Mouse (Mus musculus): ENCODE data around the gene Olfr891. TPM values are rescaled to one million over a fixed set of nuclear protein-coding genes. Genes with fewer than 3 reads are reported as not detected.
"Not testable (repeated sequence)": the region's sequence is repeated elsewhere in the genome, so short reads cannot be mapped to it uniquely, and the experiment has no call there.

The Olfr891 gene
- polyA plus RNA-seq (2015; fragmentation: Nextera tagmentation; extraction: Ambion mirVana), result not detected in 2 replicates

- H3K4me2 ChIP-seq, result no peak within 1 kb of the TSS
- H3K27me3 ChIP-seq, result no peaks in the 10 kb centered on the region
- H3K9ac ChIP-seq, result no peak within 1 kb of the TSS
- H3K4me3 ChIP-seq, result no peak within 1 kb of the TSS
- 67% methylated on average over 1 of the region's 1 CpGs for WGBS
- no peaks in the 10 kb centered on the region for H3K36me3 ChIP-seq
- H3K9me3 ChIP-seq (replicated peaks), result no peaks in the 10 kb centered on the region; the same call in 1 of the 2 replicates
- H3K27ac ChIP-seq, result no peak within 1 kb of the TSS
- no peak for ATAC-seq (replicated peaks; ENCODE audit: insufficient number of reproducible peaks, insufficient read depth, low FRiP score, low read depth)
- H3K4me1 ChIP-seq (replicated peaks), result no peaks in the 10 kb centered on the region
These were observed at the start of gene Olfr891 for GRCm38 (mm10) chr9:38180721-38181120. TSS of gene Olfr891 (minus strand) at chr9:38180821.

GRCm38 (mm10) chr9:38217755-38218154, 37.1 kb upstream of the Olfr891 start, which contains the start of gene Olfr894:
TSS of gene Olfr894 (plus strand) at chr9:38218055.
- H3K4me3 ChIP-seq, result no peak within 1 kb of the TSS
- no peaks in the 10 kb centered on the region for H3K36me3 ChIP-seq
- no peak within 1 kb of the TSS for H3K4me2 ChIP-seq
- H3K27me3 ChIP-seq, result no peaks in the 10 kb centered on the region
- no peak within 1 kb of the TSS for H3K27ac ChIP-seq
- no peak for ATAC-seq (replicated peaks; ENCODE audit: insufficient number of reproducible peaks, insufficient read depth, low FRiP score, low read depth)
- H3K4me1 ChIP-seq (replicated peaks), result no peaks in the 10 kb centered on the region
- H3K9me3 ChIP-seq (replicated peaks), result no peaks in the 10 kb centered on the region
- H3K9ac ChIP-seq, result no peak within 1 kb of the TSS

DNA sequence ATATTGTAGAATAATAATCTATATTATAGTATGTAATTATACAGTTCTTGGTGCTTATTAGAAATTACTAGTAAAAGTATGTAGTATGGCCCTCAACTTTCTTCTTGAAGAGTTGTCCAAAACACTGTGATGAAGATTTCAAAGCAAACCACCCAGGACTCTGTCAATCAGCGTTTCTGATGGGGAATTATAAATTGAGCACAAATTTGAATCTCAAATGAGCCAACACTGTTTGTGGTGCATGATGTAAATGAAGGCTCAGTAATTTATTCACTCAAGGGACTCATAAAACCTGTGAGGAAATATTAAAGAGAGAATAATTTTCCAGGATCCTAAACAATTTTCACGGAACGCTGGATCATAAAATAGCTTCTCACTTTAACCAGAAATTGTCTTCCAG, 27.4 kb upstream of the Olfr891 start, which contains the start of gene Olfr893:
Gene Olfr893, plus strand, starts transcription at position 301 of the 400 bp plus-strand sequence.
- no peak within 1 kb of the TSS for H3K27ac ChIP-seq
- H3K36me3 ChIP-seq, result no peaks in the 10 kb centered on the region
- H3K9ac ChIP-seq, result no peak within 1 kb of the TSS
- H3K4me3 ChIP-seq, result no peak within 1 kb of the TSS
- ATAC-seq (replicated peaks; ENCODE audit: insufficient number of reproducible peaks, insufficient read depth, low FRiP score, low read depth), result no peak
- WGBS, result 71% methylated on average over 3 of the region's 3 CpGs
- H3K9me3 ChIP-seq (replicated peaks), result no peaks in the 10 kb centered on the region
- H3K4me1 ChIP-seq (replicated peaks), result no peaks in the 10 kb centered on the region
- no peak within 1 kb of the TSS for H3K4me2 ChIP-seq
- H3K27me3 ChIP-seq, result no peaks in the 10 kb centered on the region

GRCm38 (mm10) chr9:38168341-38168740, 12.3 kb downstream of the Olfr891 start:
- not testable (repeated sequence) for H3K4me2 ChIP-seq; H3K4me1 ChIP-seq (replicated peaks); ATAC-seq (replicated peaks; ENCODE audit: insufficient number of reproducible peaks, insufficient read depth, low FRiP score, low read depth); H3K9ac ChIP-seq; H3K27ac ChIP-seq; H3K9me3 ChIP-seq (replicated peaks); H3K36me3 ChIP-seq; H3K27me3 ChIP-seq; H3K4me3 ChIP-seq
- WGBS, result 40% methylated on average over 2 of the region's 2 CpGs

GRCm38 (mm10) chr9:38142217-38142616, 38.4 kb downstream of the Olfr891 start, which contains the start of gene Olfr890:
TSS of gene Olfr890 (plus strand) at chr9:38142517.
- Histone ChIP-seq H3K9ac (no peak within 1 kb of the TSS), H3K4me3 (no peak within 1 kb of the TSS), H3K4me2 (no peak within 1 kb of the TSS), H3K36me3 (no peaks in the 10 kb centered on the region), H3K27me3 (no peaks in the 10 kb centered on the region), H3K27ac (no peak within 1 kb of the TSS), H3K4me1 (replicated peaks) (no peaks in the 10 kb centered on the region), H3K9me3 (replicated peaks) (no peaks in the 10 kb centered on the region)
- ATAC-seq (replicated peaks; ENCODE audit: insufficient number of reproducible peaks, insufficient read depth, low FRiP score, low read depth), result no peak

Other genes starting within 250 kb of the Olfr891 start
- not detected in 2 replicates for gene Olfr881, start 189.0 kb downstream of the Olfr891 start, polyA plus RNA-seq (2015; fragmentation: Nextera tagmentation; extraction: Ambion mirVana)
- gene Olfr883, start 155.0 kb downstream of the Olfr891 start, polyA plus RNA-seq (2015; fragmentation: Nextera tagmentation; extraction: Ambion mirVana), result not detected in 2 replicates
- not detected in 2 replicates for gene Olfr884, start 134.3 kb downstream of the Olfr891 start, polyA plus RNA-seq (2015; fragmentation: Nextera tagmentation; extraction: Ambion mirVana)
- not detected in 2 replicates for gene Olfr885, start 119.5 kb downstream of the Olfr891 start, polyA plus RNA-seq (2015; fragmentation: Nextera tagmentation; extraction: Ambion mirVana)
- gene Olfr887, start 96.7 kb downstream of the Olfr891 start, polyA plus RNA-seq (2015; fragmentation: Nextera tagmentation; extraction: Ambion mirVana), result not detected in 2 replicates
- gene Olfr888, start 72.7 kb downstream of the Olfr891 start, polyA plus RNA-seq (2015; fragmentation: Nextera tagmentation; extraction: Ambion mirVana), result not detected in 2 replicates
- 0.03 TPM in 1 of 2 replicates, not detected in the other for gene Olfr889, start 65.6 kb downstream of the Olfr891 start, polyA plus RNA-seq (2015; fragmentation: Nextera tagmentation; extraction: Ambion mirVana)
- gene Olfr890, start 38.3 kb downstream of the Olfr891 start, polyA plus RNA-seq (2015; fragmentation: Nextera tagmentation; extraction: Ambion mirVana), result not detected in 2 replicates
- not detected in 2 replicates for gene Olfr893, start 27.5 kb upstream of the Olfr891 start, polyA plus RNA-seq (2015; fragmentation: Nextera tagmentation; extraction: Ambion mirVana)
- not detected in 2 replicates for gene Olfr894, start 37.2 kb upstream of the Olfr891 start, polyA plus RNA-seq (2015; fragmentation: Nextera tagmentation; extraction: Ambion mirVana)
- not detected in 2 replicates for gene Olfr143, start 72.0 kb upstream of the Olfr891 start, polyA plus RNA-seq (2015; fragmentation: Nextera tagmentation; extraction: Ambion mirVana)
- gene Olfr895, start 87.0 kb upstream of the Olfr891 start, polyA plus RNA-seq (2015; fragmentation: Nextera tagmentation; extraction: Ambion mirVana), result not detected in 2 replicates
- gene Olfr896-ps1, start 110.3 kb upstream of the Olfr891 start, polyA plus RNA-seq (2015; fragmentation: Nextera tagmentation; extraction: Ambion mirVana), result not detected in 2 replicates
- gene Olfr25, start 148.2 kb upstream of the Olfr891 start, polyA plus RNA-seq (2015; fragmentation: Nextera tagmentation; extraction: Ambion mirVana), result not detected in 2 replicates
- gene Olfr898, start 167.6 kb upstream of the Olfr891 start, polyA plus RNA-seq (2015; fragmentation: Nextera tagmentation; extraction: Ambion mirVana), result not detected in 2 replicates
- gene Olfr250, start 186.1 kb upstream of the Olfr891 start, polyA plus RNA-seq (2015; fragmentation: Nextera tagmentation; extraction: Ambion mirVana), result not detected in 2 replicates
- gene Olfr251, start 196.3 kb upstream of the Olfr891 start, polyA plus RNA-seq (2015; fragmentation: Nextera tagmentation; extraction: Ambion mirVana), result not detected in 2 replicates
- not detected in 2 replicates for gene Olfr147, start 220.9 kb upstream of the Olfr891 start, polyA plus RNA-seq (2015; fragmentation: Nextera tagmentation; extraction: Ambion mirVana)
- gene Olfr901, start 248.6 kb upstream of the Olfr891 start, polyA plus RNA-seq (2015; fragmentation: Nextera tagmentation; extraction: Ambion mirVana), result not detected in 2 replicates

Data from heart, embryonic 15.5 days (tissue).